Mouse (Mus musculus): ENCODE results near the gene Hif1an.

- TF ChIP-seq CTCF (IDR thresholded peaks at IDR 0.05; ENCODE audit: low read depth, low read length) (no peak), POLR2A (IDR thresholded peaks at IDR 0.05; ENCODE audit: extremely low read depth, insufficient read depth, low read length) (no peak)
These were observed 48.6 kb upstream of the Hif1an start for GRCm38 (mm10) chr19:44513921-44514482.
